Mouse (Mus musculus) urinary bladder, postnatal 36 days (tissue): ENCODE data around the gene Tuba1c.

Experiments used
- DNase-seq, 2 experiments: peaks; one replicate each; pipeline ENCODE4 v3.0.0; 2022; ENCODE audit warnings: low spot score in 2 of 2, mixed read lengths in 1 of 2

Tuba1c gene

GRCm38 (mm10) chr15:98996840-98997239, 32.9 kb upstream of the Tuba1c start:
- DNase-seq: no peak

- DNase-seq: no peak
These were observed 31.5 kb upstream of the Tuba1c start for GRCm38 (mm10) chr15:98997938-98998774.

DNA sequence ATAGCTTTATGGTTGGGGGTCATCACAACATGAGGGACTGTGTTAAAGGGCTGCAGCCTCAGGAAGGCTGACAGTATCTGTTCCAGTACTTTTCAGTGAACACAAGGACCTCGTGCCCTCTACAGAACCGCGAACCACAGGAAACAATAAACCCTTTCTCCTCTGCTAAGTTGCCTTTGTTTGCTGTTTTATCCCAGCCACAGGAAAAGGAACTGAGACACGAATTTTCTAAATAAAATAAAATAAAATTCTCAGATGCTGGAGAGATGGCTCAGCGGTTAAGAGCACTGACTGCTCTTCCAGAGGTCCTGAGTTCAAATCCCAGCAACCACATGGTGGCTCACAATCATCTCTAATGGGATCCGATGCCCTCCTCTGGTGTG, 30.9 kb upstream of the Tuba1c start:
- DNase-seq: no peak

DNA sequence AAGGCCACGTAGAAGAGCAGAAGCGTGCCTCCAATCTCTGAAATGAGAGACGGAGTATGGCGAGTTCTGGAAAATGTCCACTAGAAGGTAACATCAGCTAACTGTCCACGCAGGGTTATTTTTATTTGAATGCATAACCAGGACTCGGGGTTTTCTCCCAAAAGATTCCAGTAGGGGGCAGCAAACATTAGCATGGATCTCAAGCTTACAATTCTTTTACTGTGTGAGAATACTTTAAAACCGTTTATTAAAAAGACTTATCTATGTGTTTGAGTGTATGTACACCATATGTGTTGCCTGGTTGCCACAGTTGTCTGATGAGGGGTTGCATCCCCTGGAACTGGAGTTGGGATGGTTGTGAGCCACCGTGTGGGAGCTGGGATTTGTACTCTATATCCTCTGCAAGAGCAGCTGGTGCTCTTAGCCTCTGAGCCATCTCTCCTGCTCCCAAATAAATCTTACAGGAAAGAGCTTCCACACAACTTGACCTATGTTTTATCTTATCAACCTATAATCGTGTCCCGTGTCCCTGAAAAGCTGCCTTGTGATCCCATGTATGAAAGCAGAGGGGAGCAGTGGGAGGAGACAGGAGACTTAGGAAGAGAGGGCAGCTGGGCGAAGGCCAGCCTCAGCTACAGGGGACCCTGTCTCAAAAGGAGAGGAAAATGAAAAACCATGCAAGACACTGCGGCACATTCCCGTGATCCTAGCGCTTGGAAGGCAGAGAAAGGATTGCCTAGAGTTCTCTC, 29.0 kb upstream of the Tuba1c start:
- no peak for DNase-seq

DNA sequence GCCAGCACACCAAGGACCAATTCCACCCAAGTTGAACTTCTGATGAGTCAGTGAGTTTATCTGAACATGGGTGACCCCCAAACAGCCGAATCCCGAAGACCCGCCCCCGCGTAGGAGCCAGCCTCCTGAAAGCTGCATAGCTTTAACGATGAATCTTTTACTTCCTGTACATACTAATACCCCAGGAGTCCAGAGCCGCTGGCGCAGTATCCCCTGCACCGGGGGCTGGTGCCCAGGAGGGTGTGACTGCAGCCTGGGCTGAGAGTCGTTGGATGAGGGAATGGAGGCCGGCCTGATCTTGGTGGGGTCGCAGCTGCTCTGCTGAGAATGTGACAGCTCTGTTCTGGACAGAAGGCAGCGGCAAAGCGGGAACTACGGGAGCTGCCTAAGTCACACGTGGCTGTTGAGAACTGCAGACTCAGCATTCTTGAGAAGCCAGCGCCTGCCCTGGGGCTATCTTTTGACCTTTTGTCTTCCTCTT, 28.2 kb upstream of the Tuba1c start:
- peak in 1 of 2 experiments; percentile 33 for DNase-seq

- no peak for DNase-seq
These were observed 26.1 kb upstream of the Tuba1c start for GRCm38 (mm10) chr15:99003600-99003999.

DNA sequence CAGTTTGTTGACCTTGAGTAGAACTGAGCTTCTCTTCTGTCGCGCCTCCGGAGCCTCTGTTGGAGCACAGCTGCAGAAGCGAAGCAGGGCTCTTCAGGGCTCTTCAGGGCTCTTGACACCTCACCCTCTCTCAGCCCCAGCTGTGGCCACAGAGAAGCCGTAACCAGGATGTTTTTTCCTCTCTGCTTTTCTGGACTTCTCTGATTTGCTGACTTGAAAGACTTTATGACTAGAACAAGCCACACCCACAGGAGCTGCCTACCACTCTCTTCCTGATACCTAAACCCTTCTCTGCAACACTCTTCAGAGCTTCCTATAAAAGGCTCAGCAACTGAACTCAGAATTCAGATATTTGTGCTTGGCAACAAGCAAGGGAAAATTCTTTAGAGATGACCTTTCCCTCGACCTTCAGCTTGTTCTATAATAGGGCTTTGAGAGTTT, 20.9 kb upstream of the Tuba1c start:
- DNase-seq: no peak

GRCm38 (mm10) chr15:99010896-99011295, 18.8 kb upstream of the Tuba1c start:
- DNase-seq: no peak

GRCm38 (mm10) chr15:99011946-99012345, 17.7 kb upstream of the Tuba1c start:
- DNase-seq: no peak

GRCm38 (mm10) chr15:99014496-99015030, 15.1 kb upstream of the Tuba1c start:
- no peak for DNase-seq

DNA sequence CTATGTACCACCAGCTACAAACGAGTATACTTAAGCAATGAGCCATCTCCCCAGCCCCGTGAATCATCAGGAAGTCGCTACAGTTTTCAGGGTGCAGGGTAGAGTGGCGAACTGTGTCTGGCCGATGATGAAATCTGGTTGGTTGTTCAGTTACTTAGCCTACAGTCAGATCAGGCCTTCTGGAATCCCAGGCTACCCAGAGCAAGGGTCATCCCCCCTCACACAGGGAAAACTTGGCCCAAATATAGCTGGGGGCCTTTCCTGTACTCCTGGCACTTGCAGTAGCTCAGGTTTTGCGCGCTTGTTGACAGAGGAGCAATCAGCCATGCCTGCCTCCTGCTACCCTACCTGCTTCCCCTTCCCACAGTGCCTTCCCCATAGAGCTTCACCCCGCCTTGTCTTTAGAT, 12.3 kb upstream of the Tuba1c start:
- peak in 1 of 2 experiments; percentile 31 for DNase-seq

- DNase-seq: peak in 1 of 2 experiments; percentile 44
These were observed 11.7 kb upstream of the Tuba1c start for GRCm38 (mm10) chr15:99017986-99018385.

- no peak for DNase-seq
These were observed 11.1 kb upstream of the Tuba1c start for GRCm38 (mm10) chr15:99018630-99019029.

DNA sequence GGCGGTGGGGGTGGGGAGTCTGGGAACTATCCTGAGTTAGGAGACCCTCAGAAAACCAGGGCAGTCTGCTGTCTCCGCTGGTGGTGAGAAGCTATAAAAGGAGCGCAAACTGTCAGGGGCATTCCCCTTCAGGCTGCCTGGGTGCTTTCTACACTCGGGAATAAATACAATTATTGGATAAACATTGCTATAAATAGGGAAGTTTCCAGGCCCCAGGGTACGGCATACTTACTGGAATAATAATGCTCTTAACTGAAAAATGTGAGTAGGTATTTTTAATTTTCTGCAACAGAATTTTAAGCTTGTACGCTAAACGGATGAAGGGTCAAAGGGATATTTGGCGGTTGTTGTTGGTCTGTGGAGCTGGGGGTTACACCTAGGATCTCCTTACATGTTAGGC, 10.3 kb upstream of the Tuba1c start:
- DNase-seq: no peak

DNA sequence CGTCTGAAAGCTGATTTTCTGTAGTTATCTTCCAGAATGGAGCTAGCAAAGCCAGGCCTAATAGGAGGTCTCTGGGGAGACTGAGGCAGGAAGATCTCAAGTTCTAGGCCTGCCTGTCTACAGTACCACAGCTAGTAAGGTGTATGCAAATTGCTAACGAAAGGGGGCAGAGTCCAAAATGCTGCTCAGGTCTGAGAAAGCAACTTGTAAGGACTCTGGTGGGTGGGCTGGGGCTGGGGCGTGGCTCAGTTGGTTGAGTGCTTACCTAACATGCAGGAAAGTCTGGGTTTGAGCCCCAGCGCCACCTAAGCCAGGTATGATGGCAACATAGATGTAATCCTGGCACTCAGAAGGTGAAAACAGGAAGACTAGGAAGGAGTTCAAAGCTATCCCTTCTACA, 9.5 kb upstream of the Tuba1c start:
- DNase-seq: no peak

- DNase-seq: no peak
These were observed 8.4 kb upstream of the Tuba1c start for GRCm38 (mm10) chr15:99021255-99021654.

- peak; percentile 75 to 78 for DNase-seq
These were observed 4.9 kb upstream of the Tuba1c start for GRCm38 (mm10) chr15:99024668-99025314.

GRCm38 (mm10) chr15:99025414-99025813, 4.3 kb upstream of the Tuba1c start:
- DNase-seq: no peak

GRCm38 (mm10) chr15:99026259-99026658, 3.4 kb upstream of the Tuba1c start:
- DNase-seq: no peak

- DNase-seq: no peak
These were observed 2.6 kb upstream of the Tuba1c start for GRCm38 (mm10) chr15:99027116-99027515.

DNA sequence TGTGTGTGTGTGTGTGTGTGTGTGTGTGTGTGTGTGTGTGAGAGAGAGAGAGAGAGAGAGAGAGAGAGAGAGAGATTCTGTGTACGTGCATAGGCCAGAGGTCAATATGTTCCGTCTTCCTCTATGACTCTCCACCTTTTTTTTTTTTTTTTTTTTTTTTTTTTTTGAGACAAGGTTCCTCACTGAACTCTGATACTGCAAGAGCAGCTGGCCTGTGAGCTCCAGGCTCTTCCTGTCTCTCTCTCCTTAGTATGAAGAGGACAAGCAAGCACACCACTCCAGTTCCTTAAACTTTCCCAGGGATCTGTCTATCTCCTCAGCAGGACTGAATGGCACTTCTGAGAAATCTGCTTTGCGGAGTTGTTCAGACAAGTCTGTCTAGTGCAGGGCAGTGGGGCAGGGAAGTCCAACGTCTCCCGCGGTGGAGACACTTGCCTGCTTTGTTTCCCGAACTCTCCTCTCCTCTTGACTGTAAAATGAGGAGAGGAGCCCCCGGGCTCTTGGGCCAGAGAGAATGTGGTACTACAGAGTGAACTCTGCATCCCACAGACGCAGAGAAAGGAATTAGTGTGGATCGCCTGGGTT, 725 bp upstream of the Tuba1c start:
- no peak for DNase-seq
